In genomic region chr15:63999936-64000530, GRCm38 (mm10) we compare ENCODE assay signal across 11 mouse cellular contexts.
DNase-seq lines count a peak whose midpoint lies in the region; ATAC-seq lines count a peak whose summit lies in the region.
"Had no signal": no experiment of that assay in that cellular context is flagged by ENCODE, and none has a peak within 500 bp of the region (broad histone marks: within the 10 kb centered on the region; RNA-seq: fewer than 3 reads in every experiment).

No protein-coding gene starts in this region.

- H3K27ac ChIP-seq in forebrain, embryonic 16.5 days (ENCODE audit: low read length) = peak overlapping the region; percentile 15; the same call in 1 of the 2 replicates
- H3K27ac ChIP-seq in forebrain, embryonic 13.5 days = no peak overlapping the region
- no peak overlapping the region for H3K27ac ChIP-seq in embryonic facial prominence, embryonic 11.5 days (replicated peaks; ENCODE audit: low read depth, low read length)

- H3K27me3 ChIP-seq in forebrain, embryonic 16.5 days (replicated peaks; ENCODE audit: control insufficient read depth, insufficient read depth, low read length) = no peaks in the 10 kb centered on the region
- no peaks in the 10 kb centered on the region for H3K27me3 ChIP-seq in forebrain, embryonic 13.5 days
- no peaks in the 10 kb centered on the region for H3K27me3 ChIP-seq in embryonic facial prominence, embryonic 11.5 days (ENCODE audit: control insufficient read depth, insufficient read depth, low read length)

- no peak overlapping the region for H3K4me3 ChIP-seq in forebrain, embryonic 16.5 days (replicated peaks; ENCODE audit: low read length)
- H3K4me3 ChIP-seq in forebrain, embryonic 13.5 days = no peak overlapping the region
- H3K4me3 ChIP-seq in embryonic facial prominence, embryonic 11.5 days (ENCODE audit: low read depth, low read length) = no peak overlapping the region

- no peak overlapping the region for H3K4me2 ChIP-seq in forebrain, embryonic 16.5 days (ENCODE audit: low read length)
- H3K4me2 ChIP-seq in forebrain, embryonic 13.5 days = no peak overlapping the region
- no peak overlapping the region for H3K4me2 ChIP-seq in embryonic facial prominence, embryonic 11.5 days (ENCODE audit: low read depth, low read length)

- no peaks in the 10 kb centered on the region for H3K9me3 ChIP-seq in forebrain, embryonic 16.5 days (ENCODE audit: control insufficient read depth, low read length)
- no peaks in the 10 kb centered on the region for H3K9me3 ChIP-seq in forebrain, embryonic 13.5 days (replicated peaks)
- no peaks in the 10 kb centered on the region for H3K9me3 ChIP-seq in embryonic facial prominence, embryonic 11.5 days (replicated peaks; ENCODE audit: control insufficient read depth, low read length)

- peak; percentile 31 for DNase-seq in layer of hippocampus, adult 9-10 months (ENCODE audit: low spot score)
- DNase-seq in layer of hippocampus, postnatal 14 days (ENCODE audit: low spot score in 2 of 2) = no peak
- DNase-seq in adipocyte (ENCODE audit: low spot score) = peak; percentile 47
- DNase-seq in embryonic facial prominence, embryonic 11.5 days (ENCODE audit: low spot score) = peak; percentile 45
- DNase-seq in urinary bladder, postnatal 25 days (ENCODE audit: low spot score) = no peak
- DNase-seq: cerebellum, postnatal 25 days; kidney, adult 2 months; lung, adult 2 months had no signal

- no peak overlapping the region for H3K9ac ChIP-seq in forebrain, embryonic 16.5 days (replicated peaks; ENCODE audit: low read depth, low read length)
- H3K9ac ChIP-seq in forebrain, embryonic 13.5 days = no peak overlapping the region
- H3K9ac ChIP-seq in embryonic facial prominence, embryonic 11.5 days (replicated peaks; ENCODE audit: low read length) = no peak overlapping the region

- H3K4me1 ChIP-seq in forebrain, embryonic 16.5 days (replicated peaks; ENCODE audit: control insufficient read depth, insufficient read depth, low read length) = peaks cover 30% of the 10 kb centered on the region
- H3K4me1 ChIP-seq in forebrain, embryonic 13.5 days = peaks cover 29% of the 10 kb centered on the region
- H3K4me1 ChIP-seq in embryonic facial prominence, embryonic 11.5 days (ENCODE audit: control insufficient read depth, insufficient read depth, low read length) = no peaks in the 10 kb centered on the region

- H3K36me3 ChIP-seq in forebrain, embryonic 16.5 days (ENCODE audit: control insufficient read depth, insufficient read depth) = no peaks in the 10 kb centered on the region
- no peaks in the 10 kb centered on the region for H3K36me3 ChIP-seq in forebrain, embryonic 13.5 days (ENCODE audit: poor library complexity, severe bottlenecking)
- no peaks in the 10 kb centered on the region for H3K36me3 ChIP-seq in embryonic facial prominence, embryonic 11.5 days (replicated peaks; ENCODE audit: control insufficient read depth, insufficient read depth, low read depth, low read length)

- 55% methylated on average over 19 of the region's 19 CpGs for WGBS in forebrain, embryonic 16.5 days
- 67% methylated on average over 19 of the region's 19 CpGs for WGBS in forebrain, embryonic 13.5 days
- 47% methylated on average over 19 of the region's 19 CpGs for WGBS in embryonic facial prominence, embryonic 11.5 days

- no peak for ATAC-seq in forebrain, embryonic 16.5 days
- no peak for ATAC-seq in forebrain, embryonic 13.5 days
- ATAC-seq in embryonic facial prominence, embryonic 11.5 days (replicated peaks; ENCODE audit: insufficient number of reproducible peaks, low FRiP score, low TSS enrichment, low read depth) = no peak
- no peak for ATAC-seq in megakaryocyte progenitor cell, adult 5-6 weeks (replicated peaks; ENCODE audit: poor library complexity)

Comparison
In these comparisons a context has a peak if more than half of its experiments do, and no peak if none do; other contexts are left out.
1. DNase-seq: peak in layer of hippocampus, adult 9-10 months (single experiment), adipocyte (single experiment) and embryonic facial prominence, embryonic 11.5 days (single experiment); none in layer of hippocampus, postnatal 14 days (0 of 2) and urinary bladder, postnatal 25 days (single experiment).